Mouse (Mus musculus) regulatory T cell (primary cell): Measurements from ENCODE around the gene Endov.

Source experiments
- in situ Hi-C: fragments of 300-600 bp; cut with MboI, MseI; formaldehyde crosslinking; loops from one replicate; pipeline ENCODE4 v1.15.1; 2025; ENCODE audit warnings: high pct_unique_total_duplicates

The Endov gene

DNA sequence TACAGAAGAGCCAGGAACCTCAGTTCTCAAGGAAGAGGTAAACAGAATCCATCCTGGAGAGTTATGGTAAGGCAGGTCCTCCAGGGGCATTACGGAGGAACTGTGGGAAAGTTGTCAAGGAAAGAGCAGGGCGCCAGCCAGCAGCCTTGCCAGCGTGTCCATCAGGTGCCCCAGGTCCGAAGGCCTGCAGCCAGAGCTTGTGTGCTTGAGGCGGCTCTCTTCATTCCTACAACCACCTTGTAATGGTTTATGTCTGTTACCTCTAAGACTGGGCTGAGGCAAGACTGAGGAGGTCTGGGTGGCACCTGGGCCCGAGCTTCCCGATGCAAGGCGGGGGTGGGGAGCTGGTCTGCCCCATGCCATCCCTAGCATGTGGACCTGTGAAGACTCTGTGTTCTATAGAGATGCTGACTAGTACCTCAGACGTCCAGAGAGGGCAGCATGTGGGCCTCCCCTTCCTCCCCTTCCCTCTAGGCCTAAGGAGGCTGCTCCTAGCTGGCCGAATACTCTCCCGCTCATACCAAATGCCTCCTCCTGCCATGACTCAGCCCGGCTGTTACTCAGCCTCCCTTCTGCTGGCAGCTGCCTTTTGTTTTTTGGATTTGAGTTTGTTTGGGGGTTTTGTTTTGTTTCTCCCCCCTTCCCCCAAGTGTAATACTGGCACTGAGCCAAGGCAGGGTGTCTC lies 25.7 kb downstream of the Endov start:
- in situ Hi-C loops = no loop called here

DNA sequence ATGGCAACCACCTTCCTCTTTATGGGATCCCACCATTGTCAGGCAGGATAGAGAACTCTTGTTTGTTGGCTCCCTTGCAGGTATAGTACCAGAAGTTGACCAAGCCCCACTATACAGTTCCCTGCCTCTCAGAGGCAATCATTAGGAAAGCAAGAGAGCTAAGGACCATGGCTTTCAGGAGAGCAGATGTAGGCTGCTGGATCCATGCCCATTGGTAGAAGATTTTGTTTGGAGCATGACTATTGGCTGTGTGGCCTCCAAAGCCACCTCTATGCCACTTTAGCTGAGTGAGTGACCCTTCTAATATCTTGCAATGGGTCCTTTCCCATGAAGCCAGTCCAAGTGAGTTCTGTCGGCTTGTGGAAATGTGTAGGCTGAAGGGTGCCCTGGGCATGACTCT lies 28.2 kb downstream of the Endov start:
- in situ Hi-C loops = no loop called here

DNA sequence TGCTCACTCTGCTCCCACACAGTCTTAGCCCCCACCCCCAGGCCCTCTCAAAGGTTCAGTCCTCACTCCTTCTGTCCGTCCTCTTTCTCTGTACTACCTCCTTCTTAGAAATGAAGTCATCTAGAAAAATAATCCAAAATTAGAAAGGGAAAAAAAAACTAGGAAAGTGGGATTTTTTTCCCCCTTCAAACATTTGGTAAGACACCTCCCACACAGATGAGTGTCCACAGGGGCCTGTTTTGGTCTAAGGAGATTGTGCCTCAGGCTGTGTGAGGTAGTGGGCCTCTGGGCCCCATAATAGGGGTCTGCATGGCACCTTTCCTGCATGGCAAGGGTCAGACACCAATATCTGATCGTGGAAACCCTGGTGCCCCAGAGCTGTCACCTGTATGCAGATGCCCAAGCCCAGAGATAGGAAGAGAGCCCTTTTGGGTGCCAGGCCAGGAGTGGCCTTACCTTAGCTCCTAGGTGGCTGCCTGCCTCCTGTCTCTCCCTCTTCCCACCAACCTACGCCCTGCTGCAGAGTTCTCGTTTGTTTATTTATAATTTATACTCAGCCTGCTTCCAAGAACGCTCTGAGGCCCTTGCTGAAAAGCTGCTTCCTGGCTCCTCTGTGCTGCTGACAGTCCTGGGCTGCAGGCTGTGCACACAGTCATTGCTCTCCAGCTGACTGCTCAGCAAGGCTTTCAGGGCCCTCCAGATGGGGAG lies 29.0 kb downstream of the Endov start:
- in situ Hi-C loops = no loop called here

DNA sequence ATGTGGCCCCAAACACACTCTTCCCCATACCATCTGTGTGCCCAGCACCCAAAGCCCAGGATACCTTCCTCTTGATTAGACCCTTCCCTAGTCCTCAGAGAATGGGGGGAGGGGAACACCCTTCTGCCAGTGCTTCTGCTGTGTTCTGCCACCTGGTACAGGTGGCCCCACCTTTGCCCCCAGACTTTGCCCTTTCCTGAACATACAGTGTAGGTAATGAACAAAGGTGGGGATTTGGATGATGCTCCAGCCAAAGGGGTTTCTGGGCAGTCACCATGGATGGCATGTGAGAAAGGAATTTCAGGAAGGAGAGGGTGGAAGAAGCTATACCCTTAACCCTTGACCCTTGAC lies 29.5 kb downstream of the Endov start:
- in situ Hi-C loops = no loop called here

DNA sequence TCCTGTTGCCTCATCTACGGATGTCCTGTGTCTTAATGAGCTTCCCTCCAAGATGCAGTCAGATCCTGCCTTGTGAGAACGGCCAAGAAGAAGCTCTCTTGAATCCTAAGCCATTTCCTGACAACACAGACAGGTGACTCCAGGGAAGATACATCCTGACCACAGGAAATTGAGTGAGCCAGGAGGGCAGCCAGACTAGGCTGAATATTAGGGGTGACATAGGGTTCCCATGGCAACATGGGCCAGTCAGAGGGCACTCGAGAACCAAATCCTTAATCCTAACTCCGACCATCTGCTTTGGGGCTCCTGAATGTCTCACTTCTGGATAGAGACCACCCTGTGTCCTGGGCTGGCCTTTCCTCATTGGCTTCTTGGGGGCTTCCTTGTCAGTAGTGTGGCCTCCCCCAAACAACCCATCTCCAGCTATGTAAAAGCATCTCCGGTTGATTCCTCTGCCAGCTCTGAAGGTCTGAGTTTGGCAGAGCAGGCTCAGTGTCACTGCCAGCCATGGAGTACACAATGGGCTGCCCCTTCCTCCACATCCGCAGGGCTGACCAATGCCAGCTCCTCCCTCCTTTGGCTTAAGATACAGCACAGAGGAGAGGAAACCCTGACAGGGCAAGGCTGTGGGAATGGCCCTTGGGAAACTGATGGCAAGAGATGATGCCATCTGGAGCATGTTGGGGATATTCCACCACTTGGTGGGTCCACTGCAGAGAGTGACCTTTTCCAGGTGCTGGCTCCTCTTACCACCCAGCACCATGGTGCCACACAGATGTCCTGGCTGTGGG lies 31.0 kb downstream of the Endov start:
- in situ Hi-C loops = no loop called here

DNA sequence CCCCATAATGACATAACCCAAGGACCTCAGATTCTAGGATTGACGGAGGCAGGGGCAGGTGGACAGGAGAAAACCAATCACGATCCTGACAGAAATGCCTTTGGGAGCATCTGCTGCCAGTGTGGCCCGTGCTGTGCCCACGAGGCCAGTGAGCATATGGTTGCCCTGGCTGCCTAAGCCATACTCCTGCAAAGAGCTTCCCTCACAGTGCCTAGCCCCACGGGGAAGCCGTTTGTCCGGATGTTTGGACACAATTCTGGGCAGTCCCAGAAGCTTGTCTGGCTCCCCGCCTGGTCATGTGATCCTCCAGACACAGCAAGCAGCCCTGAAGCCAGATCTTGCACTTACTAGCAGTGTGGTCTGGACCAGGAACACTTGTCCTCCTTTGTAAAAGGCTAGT lies 31.6 kb downstream of the Endov start:
- in situ Hi-C loops = no loop called here

DNA sequence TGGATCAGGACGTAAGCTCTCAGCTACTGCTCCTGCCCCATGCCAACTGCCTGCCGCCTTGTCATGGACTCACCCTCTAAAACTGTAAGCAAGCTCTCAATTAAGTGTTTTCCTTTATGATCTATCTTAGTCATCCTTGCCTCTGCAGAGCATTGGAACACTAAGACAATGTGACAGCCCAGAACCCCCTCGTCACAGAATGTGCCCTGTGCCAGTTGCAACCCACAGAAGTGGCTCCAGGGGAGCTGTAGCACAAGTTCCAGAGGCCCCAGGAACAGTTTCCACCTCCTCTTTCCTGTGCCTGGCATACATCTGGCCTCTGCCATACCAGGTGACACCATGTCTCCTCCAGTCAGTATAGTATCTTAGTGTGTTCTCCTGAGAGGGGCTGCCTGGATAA lies 32.2 kb downstream of the Endov start:
- in situ Hi-C loops = no loop called here

DNA sequence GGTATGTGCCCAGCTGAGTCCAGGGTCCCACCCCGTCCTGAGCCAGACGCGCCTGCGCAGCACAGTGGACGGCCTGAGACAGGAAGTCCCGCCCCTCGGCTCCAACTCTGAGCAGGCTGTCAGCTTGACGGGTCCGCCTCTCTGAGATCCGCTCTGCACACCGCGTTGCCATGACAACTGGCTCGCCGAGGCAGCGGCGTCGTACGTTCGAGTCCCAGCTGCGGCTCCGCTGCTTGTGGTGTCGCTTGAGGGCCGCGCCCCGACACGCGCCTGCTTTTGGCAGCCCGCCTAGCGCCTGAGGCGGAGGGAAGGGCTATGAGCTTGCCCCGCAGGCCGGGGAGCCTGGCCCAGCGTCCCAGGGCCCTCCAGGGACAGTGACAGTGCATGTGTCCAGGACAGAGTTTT lies 33.4 kb downstream of the Endov start:
- in situ Hi-C loops = no loop called here

DNA sequence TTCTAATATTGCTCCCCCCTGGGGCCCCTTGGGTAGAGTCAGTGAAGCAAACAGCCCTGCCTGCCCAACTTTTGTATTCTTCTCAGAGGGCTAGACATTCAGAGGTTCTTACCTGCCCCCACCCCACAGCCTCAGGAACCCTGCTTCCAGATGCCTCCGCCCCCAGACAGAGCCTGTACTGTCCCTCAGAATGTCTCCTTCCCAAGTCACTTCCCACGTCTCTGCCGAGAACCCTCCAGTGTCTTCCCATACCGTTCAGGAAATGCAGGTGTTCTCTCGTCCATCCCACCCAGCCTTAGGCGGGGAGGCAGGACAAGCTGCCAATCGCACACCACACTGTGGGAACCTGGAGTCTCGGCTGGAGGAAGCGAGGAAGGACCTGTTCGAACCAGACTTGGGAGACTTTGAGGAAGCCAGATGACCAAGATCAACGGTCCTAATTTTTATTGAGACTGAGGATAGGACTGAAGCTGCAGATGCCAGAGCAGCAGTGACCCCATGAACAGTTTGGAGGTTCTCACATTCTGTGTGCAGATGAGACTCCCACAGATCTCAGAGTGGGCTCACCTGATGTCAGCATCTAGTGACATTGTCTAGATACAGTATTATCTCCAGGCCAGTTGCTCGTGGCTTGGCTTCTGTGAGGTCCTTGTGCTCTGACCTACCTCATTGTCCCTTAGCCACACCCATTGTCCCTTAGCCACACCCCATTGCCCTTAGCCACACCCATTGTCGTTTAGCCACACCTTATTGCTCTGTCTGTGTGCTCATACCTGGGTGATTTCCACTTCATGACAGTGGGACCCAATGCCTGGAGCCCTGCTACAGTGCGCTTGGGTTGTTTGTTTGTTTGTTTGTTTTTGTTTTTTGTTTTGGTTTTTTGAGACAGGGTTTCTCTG lies 35.2 kb downstream of the Endov start:
- in situ Hi-C loops = no loop called here

DNA sequence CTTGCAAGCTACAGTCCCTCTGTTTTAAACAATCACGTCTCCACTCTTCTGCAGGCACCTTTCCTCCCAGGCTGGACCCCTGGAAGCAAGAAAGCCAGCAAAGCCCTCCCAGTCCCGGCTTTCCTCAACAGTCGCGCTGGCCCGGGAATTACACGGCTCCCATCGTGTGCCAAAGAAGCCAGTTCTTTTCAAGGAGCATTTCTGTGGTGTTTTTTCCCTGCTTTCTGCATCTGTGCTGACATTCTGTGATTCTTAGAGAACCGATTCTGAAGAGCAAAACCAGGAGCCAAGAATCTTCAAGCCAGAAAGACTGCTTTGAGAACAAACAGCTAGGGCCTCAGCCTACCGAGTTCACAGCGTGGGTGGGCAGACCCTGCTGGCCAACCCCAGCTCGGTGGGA lies 37.8 kb downstream of the Endov start:
- in situ Hi-C loops = no loop called here

DNA sequence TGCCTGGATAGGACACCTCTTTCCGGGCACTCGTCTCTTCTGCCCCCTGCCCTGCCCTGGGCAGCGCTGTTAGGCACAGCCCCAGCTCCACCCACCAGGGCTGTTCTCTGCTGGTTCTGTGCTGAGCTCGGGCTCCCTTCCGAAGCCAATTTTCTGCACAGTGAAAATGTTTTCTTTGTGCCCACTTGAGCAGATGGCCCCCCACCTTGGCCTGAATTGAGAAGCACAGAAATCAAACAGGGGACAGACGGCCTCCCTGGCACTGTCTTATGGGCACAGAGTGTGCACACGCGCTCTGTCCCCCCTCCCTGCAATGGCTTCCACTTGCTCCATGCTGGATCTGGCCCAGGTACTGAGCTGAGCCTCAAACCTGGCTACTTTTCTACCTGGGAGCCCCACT lies 41.3 kb downstream of the Endov start:
- in situ Hi-C loops = loop anchor here (10.0 kb wide), 1 partner anchor 712 kb away; no protein-coding TSS in a partner anchor

DNA sequence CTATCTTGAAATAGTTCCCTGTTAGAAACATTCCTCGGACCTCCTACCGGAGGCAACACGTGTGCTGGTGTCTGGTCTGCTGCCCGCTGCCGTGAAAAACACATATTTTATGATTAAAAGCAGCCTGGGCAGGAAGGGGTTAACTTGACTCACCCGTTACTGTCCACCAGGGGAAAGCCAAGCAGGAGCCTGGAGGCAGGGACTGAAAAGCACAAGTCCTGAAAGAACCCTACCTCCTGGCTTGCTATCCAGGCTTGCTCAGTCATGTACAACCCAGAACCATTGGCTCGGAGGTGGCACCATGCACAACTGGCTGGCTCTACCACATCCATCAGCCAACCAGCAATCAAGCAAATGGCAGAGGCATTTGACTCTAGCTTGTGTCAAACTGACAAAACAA lies 42.6 kb downstream of the Endov start:
- in situ Hi-C loops = loop anchor here (10.0 kb wide), 1 partner anchor 711 kb away; no protein-coding TSS in a partner anchor

DNA sequence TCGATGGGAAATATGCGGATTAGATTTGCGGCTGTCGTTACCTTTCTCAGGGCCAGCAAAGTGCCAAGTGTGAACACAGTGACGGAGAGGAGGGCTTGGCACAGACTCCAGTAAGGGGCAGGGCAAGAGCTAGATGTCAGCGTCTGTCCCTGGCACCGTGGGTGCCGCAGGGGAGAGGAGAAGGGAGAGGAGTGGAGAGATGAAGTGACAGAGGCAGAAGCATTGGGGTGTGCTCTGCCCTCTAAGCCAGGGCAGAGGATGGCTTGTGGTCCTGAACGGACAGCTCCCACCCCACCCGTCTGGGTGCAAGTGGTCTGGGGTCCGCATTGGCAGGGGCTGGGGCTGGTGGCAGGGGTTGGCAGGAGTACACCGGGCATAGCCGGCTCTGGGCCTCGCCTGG lies 48.8 kb downstream of the Endov start:
- in situ Hi-C loops = loop anchor here (10.0 kb wide), 1 partner anchor 705 kb away; no protein-coding TSS in a partner anchor

DNA sequence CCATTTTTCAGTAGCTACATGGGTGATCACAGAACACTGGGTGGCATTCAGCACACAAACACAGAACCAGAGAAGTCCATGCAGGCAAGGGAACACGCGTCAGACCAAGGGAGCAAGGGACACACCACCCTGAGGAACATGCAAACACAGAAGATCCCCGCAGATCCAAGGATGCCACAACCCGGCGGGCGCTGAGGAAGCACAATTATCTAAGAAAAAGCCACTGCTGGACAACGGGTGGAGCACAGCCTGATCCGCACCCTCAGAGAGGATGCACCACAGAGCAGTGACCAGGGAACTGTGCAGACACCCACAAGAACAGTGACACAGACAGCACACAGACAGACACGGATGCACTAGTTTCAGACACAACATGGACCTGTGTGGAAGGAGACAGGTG lies 49.4 kb downstream of the Endov start:
- in situ Hi-C loops = no loop called here

DNA sequence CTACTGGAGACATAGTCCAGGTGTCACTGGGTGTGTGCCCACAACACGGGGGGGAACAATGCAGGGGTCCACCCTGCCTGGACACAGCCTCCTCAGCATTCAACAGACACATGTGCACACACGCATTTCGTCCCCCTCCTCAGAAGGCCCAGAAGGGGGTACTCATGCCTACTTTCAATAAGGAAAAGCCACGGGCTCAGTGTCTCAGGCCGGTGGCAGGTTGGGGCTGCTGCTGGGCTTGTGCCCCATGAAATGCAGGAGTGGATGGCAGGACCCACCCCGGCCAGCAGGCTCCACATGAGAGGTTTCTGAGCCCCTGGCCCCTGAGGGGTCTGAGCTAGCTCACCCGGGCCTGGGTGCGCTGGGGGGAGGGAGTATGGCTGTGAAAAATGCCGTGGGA lies 49.9 kb downstream of the Endov start:
- in situ Hi-C loops = no loop called here

DNA sequence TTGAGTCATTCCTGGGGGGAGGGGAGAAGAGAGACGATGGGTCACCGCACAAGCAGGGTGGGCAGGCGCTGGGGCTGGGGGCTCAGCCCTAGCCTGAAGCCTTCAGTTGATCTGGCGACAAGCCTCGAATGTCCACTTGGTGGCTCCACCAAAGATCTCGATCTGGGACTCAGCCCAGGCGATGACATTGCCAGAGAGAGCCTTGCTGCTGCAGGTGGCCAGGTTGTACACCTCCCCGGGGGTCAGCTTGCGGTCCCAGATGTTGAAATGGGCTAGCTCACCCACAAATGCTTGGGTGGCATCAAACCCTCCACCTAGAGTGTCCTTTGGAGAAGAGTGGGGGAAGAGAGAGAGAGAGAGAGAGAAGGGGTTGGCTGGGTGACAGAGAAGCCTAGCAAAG lies 51.2 kb downstream of the Endov start:
- in situ Hi-C loops = no loop called here

DNA sequence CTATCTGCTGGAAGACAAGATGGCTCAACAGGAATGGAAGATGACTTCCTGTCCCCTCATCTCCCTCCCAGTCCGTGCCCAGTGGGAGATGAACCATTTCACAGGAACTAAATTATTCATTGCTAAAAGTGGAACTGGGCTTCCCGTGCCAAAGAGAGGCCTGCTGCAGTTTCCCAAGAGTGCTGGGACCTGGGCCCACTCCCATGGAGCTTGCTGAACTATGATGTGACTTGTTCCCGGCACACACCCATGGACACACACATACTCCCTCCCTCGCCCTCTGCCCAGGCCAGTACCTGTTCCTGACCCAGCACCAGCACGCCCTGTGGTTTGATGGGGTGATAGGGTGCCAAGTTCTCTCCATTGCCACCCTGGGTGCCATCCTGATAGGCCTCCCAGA lies 51.7 kb downstream of the Endov start:
- in situ Hi-C loops = no loop called here

DNA sequence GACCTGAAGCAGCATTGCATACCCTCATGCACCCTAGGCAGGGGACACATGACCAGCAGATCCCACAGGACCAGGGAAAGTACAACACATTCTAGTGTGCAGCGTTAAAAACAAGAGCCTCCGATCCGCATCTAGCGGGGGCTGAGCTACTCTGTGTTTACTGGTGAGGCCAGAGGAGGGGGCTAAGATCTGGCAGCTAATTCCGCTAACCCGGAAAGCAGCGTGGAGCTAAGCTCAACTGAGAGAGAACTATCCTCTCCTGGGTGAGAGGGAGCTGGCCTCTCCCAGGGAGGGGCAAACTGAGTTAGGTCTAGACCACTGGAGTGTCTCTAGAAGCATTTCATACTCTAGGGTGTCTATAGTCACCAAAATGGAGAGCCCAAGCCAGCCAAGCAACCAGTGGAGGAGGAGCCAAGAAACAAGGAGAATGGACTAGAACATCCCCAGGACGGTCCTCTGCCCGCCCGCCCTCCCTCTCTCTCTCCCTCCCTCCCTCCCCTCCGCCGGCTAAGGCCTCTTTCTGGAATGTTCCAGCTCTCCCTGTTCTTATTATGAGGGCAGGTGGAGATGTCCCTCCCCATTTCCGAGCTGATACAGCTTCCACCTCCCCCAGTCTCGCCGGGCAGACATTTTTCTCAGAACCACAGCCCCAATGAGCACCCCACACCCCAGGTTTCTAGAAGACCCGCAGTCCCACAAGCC lies 52.8 kb downstream of the Endov start:
- in situ Hi-C loops = no loop called here

DNA sequence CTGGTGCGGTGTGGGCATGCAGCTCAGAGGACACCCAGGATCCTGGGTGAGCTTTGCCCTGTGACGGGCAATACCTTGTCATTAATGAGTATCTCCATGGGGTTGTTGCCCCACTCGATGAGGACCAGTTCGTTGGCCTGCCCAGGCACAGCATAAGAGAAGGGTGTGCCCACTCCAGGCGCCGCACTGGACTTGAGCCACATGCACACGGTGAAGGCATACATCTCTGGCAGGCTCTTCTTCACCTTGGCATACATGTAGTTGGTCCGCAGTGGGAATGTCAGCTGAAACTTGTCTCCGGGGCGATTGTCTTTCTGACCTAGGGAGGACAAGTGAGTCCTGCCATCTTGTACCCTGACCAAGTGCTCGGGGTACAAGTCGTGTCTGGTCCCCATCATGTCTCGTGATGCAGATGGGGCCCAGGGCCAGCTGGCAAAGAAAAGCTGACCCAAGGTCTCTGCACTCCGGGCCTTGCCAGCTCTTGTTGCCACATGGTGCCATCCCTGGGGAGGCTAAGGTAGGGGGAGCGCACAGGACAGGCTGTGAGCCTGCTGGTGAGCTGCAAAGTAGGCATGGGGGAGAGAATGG lies 53.5 kb downstream of the Endov start:
- in situ Hi-C loops = no loop called here

DNA sequence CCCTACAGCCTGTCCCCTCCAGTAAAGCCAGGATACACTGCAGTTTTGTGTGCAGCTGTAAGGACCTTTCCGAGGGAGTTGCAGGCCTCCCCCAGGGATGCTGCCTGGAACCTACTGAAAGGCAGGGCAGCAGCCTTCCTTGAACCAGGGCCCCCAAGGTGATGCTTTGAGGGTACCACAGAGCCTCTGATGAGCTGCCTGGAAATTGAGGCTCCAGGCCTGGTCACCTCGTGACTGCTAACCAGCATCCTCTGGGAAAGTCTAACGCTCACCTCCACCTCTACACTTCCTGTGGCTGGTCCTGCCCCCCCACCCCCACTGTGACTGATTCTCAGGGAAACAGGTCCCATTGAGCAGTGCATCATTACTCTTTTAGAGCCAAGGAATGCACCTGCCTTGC lies 54.1 kb downstream of the Endov start:
- in situ Hi-C loops = no loop called here
